Mouse (Mus musculus) C2C12 (cell line): ENCODE measurements around the gene Olfr543.

Experiments
- CEBPB ChIP-seq: IDR thresholded peaks from one replicate; pipeline ENCODE4 v1.6.1; 2011; ENCODE audit warnings: low read depth, mild to moderate bottlenecking, control low read depth, moderate library complexity
- CTCF ChIP-seq: IDR thresholded peaks from one replicate; pipeline ENCODE4 v1.5.1; 2011; ENCODE audit not compliant: control insufficient read depth, insufficient read depth, insufficient read length
- FOSL1 ChIP-seq: IDR thresholded peaks from one replicate; pipeline ENCODE4 v1.8.0; 2011; ENCODE audit warnings: mild to moderate bottlenecking, low read length; ENCODE audit not compliant: poor library complexity, insufficient read depth, severe bottlenecking
- MAX ChIP-seq: IDR thresholded peaks from one replicate; pipeline ENCODE4 v1.6.1; 2011; ENCODE audit warnings: mild to moderate bottlenecking, control low read depth
- MYOD1 ChIP-seq: IDR thresholded peaks from one replicate; pipeline ENCODE4 v1.6.1; 2011; ENCODE audit warnings: low read depth; ENCODE audit not compliant: control insufficient read depth, insufficient read length
- MYOG ChIP-seq: IDR thresholded peaks from one replicate; pipeline ENCODE4 v1.6.1; 2011; ENCODE audit not compliant: control insufficient read depth, insufficient read length; ENCODE audit errors: extremely low read depth
- USF1 ChIP-seq: IDR thresholded peaks from one replicate; pipeline ENCODE4 v1.6.1; 2011; ENCODE audit warnings: low read depth, mild to moderate bottlenecking, control low read depth, moderate library complexity

DNA sequence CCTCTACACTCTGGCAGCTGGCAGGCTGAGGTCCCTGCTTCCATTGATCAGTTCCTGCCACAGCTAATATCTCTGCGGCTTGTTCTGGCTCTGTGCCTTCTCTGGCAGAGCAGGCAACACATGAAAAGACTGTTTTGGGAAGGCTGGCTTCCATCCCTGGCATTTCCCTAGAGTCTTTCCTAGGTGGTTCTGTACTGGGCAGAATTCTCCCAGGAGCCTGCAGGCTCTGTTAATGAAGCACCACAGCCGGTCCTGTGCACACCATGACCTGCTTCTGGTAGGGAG is 35.5 kb upstream of the Olfr543 start:
- TF ChIP-seq USF1 (no peak), CTCF (no peak), CEBPB (no peak), FOSL1 (no peak), MYOD1 (no peak), MAX (no peak), MYOG (no peak)
